Mouse (Mus musculus) megakaryocyte progenitor cell, adult 5-6 weeks (primary cell): Measurements from ENCODE around the gene Maats1. TPM values are rescaled to one million over a fixed set of nuclear protein-coding genes. Genes with fewer than 3 reads are reported as not detected.

ENCODE experiments used
- ATAC-seq: replicated peaks from 2 replicates; pipeline ENCODE4 v1.8.0; 2016; ENCODE audit warnings: mild to moderate bottlenecking, moderate TSS enrichment, inconsistent platforms; ENCODE audit not compliant: poor library complexity
- total RNA-seq, 2 experiments: library from RNA; stranded (forward) in 1 of 2; stranded (reverse) in 1 of 2; fragments of 157-497, 149-512 nt in 1 of 2; fragments of 200-1000 nt in 1 of 2; gene quantifications; 2 replicates each; pipeline versions ENCODE4 v1.2.3 to v1.2.4; 2015 to 2017

Maats1 gene
- total RNA-seq, 2 experiments from 2014 or later: not detected

GRCm38 (mm10) chr16:38295349-38295930 lies 46.5 kb downstream of the Maats1 start:
- ATAC-seq: 0 out of 2 replicates have a peak, but pooled peaks have one; percentile 29

GRCm38 (mm10) chr16:38294685-38295348 lies 47.1 kb downstream of the Maats1 start, which contains the start of gene Nr1i2:
Gene Nr1i2 (minus strand): TSS chr16:38294824.
- ATAC-seq: no peak

GRCm38 (mm10) chr16:38290151-38290550 lies 51.8 kb downstream of the Maats1 start:
- no peak for ATAC-seq

- no peak for ATAC-seq
These were observed 53.1 kb downstream of the Maats1 start for GRCm38 (mm10) chr16:38288851-38289250.

GRCm38 (mm10) chr16:38287762-38288161 lies 54.2 kb downstream of the Maats1 start:
- no peak for ATAC-seq

GRCm38 (mm10) chr16:38287357-38287756 lies 54.6 kb downstream of the Maats1 start:
- no peak for ATAC-seq

- no peak for ATAC-seq
These were observed 55.4 kb downstream of the Maats1 start for GRCm38 (mm10) chr16:38286541-38286940.

- ATAC-seq: peak; percentile 68
These were observed 56.1 kb downstream of the Maats1 start for GRCm38 (mm10) chr16:38285801-38286200.

- ATAC-seq: no peak
These were observed 58.6 kb downstream of the Maats1 start for GRCm38 (mm10) chr16:38283300-38283699.

- no peak for ATAC-seq
These were observed 59.3 kb downstream of the Maats1 start for GRCm38 (mm10) chr16:38282559-38283160.

GRCm38 (mm10) chr16:38280951-38281350 lies 61.0 kb downstream of the Maats1 start:
- ATAC-seq: no peak

GRCm38 (mm10) chr16:38279794-38280193 lies 62.1 kb downstream of the Maats1 start:
- ATAC-seq: no peak

GRCm38 (mm10) chr16:38274737-38275136 lies 67.2 kb downstream of the Maats1 start:
- no peak for ATAC-seq

GRCm38 (mm10) chr16:38272483-38272882 lies 69.5 kb downstream of the Maats1 start:
- ATAC-seq: no peak

- ATAC-seq: no peak
These were observed 70.3 kb downstream of the Maats1 start for GRCm38 (mm10) chr16:38271601-38272000.

- ATAC-seq: no peak
These were observed 86.0 kb downstream of the Maats1 start for GRCm38 (mm10) chr16:38255927-38256326.

GRCm38 (mm10) chr16:38255107-38255506 lies 86.8 kb downstream of the Maats1 start:
- no peak for ATAC-seq

- ATAC-seq: peak; percentile 26; the same call in 1 of the 2 replicates
These were observed 87.9 kb downstream of the Maats1 start for GRCm38 (mm10) chr16:38254001-38254400.

GRCm38 (mm10) chr16:38250467-38250866 lies 91.5 kb downstream of the Maats1 start:
- no peak for ATAC-seq

- no peak for ATAC-seq
These were observed 93.5 kb downstream of the Maats1 start for GRCm38 (mm10) chr16:38248331-38248961.
